Mouse (Mus musculus): ENCODE measurements around the gene Orc5. TPM values are rescaled to one million over a fixed set of nuclear protein-coding genes. Genes with fewer than 3 reads are reported as not detected.

Gene Orc5
- polyA plus RNA-seq, 1 experiment from 2014 or later = 54.8 TPM

DNA sequence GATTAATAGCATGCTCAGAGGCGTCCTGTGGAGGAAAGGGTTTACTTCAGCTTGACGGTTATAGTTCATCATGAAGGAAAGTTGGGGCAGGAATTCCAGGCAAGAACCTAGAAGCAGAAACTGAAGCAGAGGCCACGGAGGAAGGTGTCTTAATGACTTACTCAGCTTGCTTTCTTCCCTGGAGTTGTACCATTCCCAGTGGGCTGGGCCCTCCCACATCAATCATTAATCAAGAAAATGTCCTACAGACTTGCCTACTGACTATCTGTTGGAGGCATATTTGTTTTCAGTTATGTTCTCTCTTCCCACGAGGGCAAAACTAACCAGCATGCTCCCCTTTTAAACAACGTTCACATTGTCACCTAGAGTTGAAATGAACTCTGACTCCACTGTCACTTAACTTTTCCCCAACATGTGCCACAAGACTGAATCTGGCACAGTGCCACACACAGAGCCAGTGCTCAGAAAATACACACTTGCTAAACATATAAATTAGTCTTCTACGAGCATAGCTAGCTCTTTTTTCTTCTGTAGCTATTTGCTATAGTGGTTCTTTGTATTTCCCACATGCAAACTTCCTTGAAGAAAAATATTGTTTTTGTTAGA is 1.6 kb downstream of the Orc5 start:
- Histone ChIP-seq H3K4me1 (ENCODE audit: control insufficient read depth, insufficient read depth, low read length) (no peaks in the 10 kb centered on the region), H3K27ac (replicated peaks; ENCODE audit: low read depth, low read length) (no peak overlapping the region), H3K9me3 (ENCODE audit: control insufficient read depth, low read length) (no peaks in the 10 kb centered on the region), H3K4me2 (ENCODE audit: low read depth, severe bottlenecking) (no peak overlapping the region), H3K4me3 (ENCODE audit: low read depth, low read length) (no peak overlapping the region), H3K36me3 (ENCODE audit: control insufficient read depth, insufficient read depth, low read length) (no peaks in the 10 kb centered on the region; the same call in 1 of the 2 replicates), H3K27me3 (ENCODE audit: control insufficient read depth, insufficient read depth, low read length) (no peaks in the 10 kb centered on the region), H3K9ac (ENCODE audit: low read length) (no peak overlapping the region)
- DNase-seq (ENCODE audit: low spot score) = no peak
- 86% methylated on average over 6 of the region's 6 CpGs for WGBS
- ATAC-seq (ENCODE audit: insufficient number of reproducible peaks, low FRiP score, low TSS enrichment, low read depth) = no peak

GRCm38 (mm10) chr5:22546536-22546935 is 3.7 kb downstream of the Orc5 start:
- WGBS = 96% methylated on average over 5 of the region's 5 CpGs
- Histone ChIP-seq H3K27ac (replicated peaks; ENCODE audit: low read depth, low read length) (no peak overlapping the region), H3K4me1 (ENCODE audit: control insufficient read depth, insufficient read depth, low read length) (no peaks in the 10 kb centered on the region), H3K9ac (ENCODE audit: low read length) (no peak overlapping the region), H3K4me2 (ENCODE audit: low read depth, severe bottlenecking) (no peak overlapping the region), H3K9me3 (ENCODE audit: control insufficient read depth, low read length) (no peaks in the 10 kb centered on the region), H3K27me3 (ENCODE audit: control insufficient read depth, insufficient read depth, low read length) (no peaks in the 10 kb centered on the region), H3K4me3 (ENCODE audit: low read depth, low read length) (no peak overlapping the region), H3K36me3 (ENCODE audit: control insufficient read depth, insufficient read depth, low read length) (peaks cover 2% of the 10 kb centered on the region; the same call in 1 of the 2 replicates)
- DNase-seq (ENCODE audit: low spot score) (no peak), ATAC-seq (ENCODE audit: insufficient number of reproducible peaks, low FRiP score, low TSS enrichment, low read depth) (no peak)

DNA sequence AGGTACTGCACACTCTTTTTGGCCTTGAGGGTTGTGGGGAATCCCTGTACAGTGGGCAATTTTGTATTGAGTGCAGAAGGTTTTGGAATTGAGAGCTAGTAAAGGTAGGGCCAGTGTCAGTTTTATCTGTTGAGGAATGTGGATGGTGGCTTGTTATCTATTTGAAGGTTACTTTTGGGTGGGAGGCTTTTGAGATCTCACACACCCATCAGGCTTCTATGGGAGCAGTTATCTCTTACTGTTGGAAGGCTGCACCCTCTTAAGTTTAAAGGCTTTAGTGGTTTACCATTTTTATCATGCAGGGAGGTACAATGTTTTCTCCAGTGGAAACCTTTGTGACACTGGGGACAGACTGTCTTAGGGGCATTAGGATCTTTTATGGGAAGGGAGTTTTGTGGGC is 4.9 kb downstream of the Orc5 start:
- ATAC-seq (ENCODE audit: insufficient number of reproducible peaks, low FRiP score, low TSS enrichment, low read depth) = no peak
- no peaks in the 10 kb centered on the region for H3K9me3 ChIP-seq (ENCODE audit: control insufficient read depth, low read length)
- no peaks in the 10 kb centered on the region for H3K27me3 ChIP-seq (ENCODE audit: control insufficient read depth, insufficient read depth, low read length)
- no peak for DNase-seq (ENCODE audit: low spot score)
- no peak overlapping the region for H3K9ac ChIP-seq (ENCODE audit: low read length)
- H3K4me1 ChIP-seq (ENCODE audit: control insufficient read depth, insufficient read depth, low read length) = no peaks in the 10 kb centered on the region
- no peak overlapping the region for H3K4me2 ChIP-seq (ENCODE audit: low read depth, severe bottlenecking)
- H3K27ac ChIP-seq (replicated peaks; ENCODE audit: low read depth, low read length) = no peak overlapping the region
- H3K4me3 ChIP-seq (ENCODE audit: low read depth, low read length) = no peak overlapping the region
- peaks cover 2% of the 10 kb centered on the region; the same call in 1 of the 2 replicates for H3K36me3 ChIP-seq (ENCODE audit: control insufficient read depth, insufficient read depth, low read length)

- ATAC-seq (ENCODE audit: insufficient number of reproducible peaks, low FRiP score, low TSS enrichment, low read depth) = no peak
- peaks cover 2% of the 10 kb centered on the region; the same call in 1 of the 2 replicates for H3K36me3 ChIP-seq (ENCODE audit: control insufficient read depth, insufficient read depth, low read length)
Measured at GRCm38 (mm10) chr5:22542676-22543075, 7.6 kb downstream of the Orc5 start.

DNA sequence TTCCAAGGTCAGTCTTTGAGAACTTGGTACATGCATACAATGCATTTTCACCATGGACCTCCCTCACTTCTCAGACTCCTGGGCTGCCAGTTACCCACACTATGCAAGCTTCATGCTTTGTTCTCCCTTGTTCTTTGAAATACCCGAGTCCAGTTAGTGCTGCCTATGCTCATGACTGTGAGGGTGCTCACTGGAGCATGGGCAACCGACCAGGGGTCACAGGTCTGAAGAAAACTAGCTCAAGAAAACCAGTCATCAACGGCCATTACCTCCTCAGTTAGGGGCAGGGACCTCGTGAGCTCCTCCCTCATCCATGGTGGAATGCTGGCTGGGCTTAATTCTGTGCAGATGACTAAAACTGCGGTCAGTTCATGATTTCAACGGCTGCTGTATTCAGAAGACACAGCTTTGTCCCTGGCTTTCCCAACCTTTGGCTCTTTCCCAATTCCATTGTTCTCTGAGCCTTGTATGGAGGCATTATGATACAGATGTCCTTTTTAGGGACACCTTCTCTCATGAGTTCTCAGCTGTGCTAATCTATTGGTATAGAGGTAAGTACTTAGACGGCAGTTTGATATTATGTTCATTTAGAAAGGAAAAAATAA is 11.1 kb downstream of the Orc5 start:
- Histone ChIP-seq H3K4me1 (ENCODE audit: control insufficient read depth, insufficient read depth, low read length) (no peaks in the 10 kb centered on the region), H3K27ac (replicated peaks; ENCODE audit: low read depth, low read length) (no peak overlapping the region), H3K9me3 (ENCODE audit: control insufficient read depth, low read length) (no peaks in the 10 kb centered on the region), H3K4me2 (ENCODE audit: low read depth, severe bottlenecking) (no peak overlapping the region), H3K4me3 (ENCODE audit: low read depth, low read length) (no peak overlapping the region), H3K9ac (ENCODE audit: low read length) (no peak overlapping the region), H3K36me3 (ENCODE audit: control insufficient read depth, insufficient read depth, low read length) (peaks cover 2% of the 10 kb centered on the region; the same call in 1 of the 2 replicates), H3K27me3 (ENCODE audit: control insufficient read depth, insufficient read depth, low read length) (no peaks in the 10 kb centered on the region)
- DNase-seq (ENCODE audit: low spot score) = no peak
- 91% methylated on average over 7 of the region's 7 CpGs for WGBS
- no peak for ATAC-seq (ENCODE audit: insufficient number of reproducible peaks, low FRiP score, low TSS enrichment, low read depth)

More at GRCm38 (mm10) chr5:22542676-22543075, 7.6 kb downstream of the Orc5 start:
- Histone ChIP-seq H3K27me3 (ENCODE audit: control insufficient read depth, insufficient read depth, low read length) (no peaks in the 10 kb centered on the region), H3K4me3 (ENCODE audit: low read depth, low read length) (no peak overlapping the region), H3K9ac (ENCODE audit: low read length) (no peak overlapping the region), H3K27ac (replicated peaks; ENCODE audit: low read depth, low read length) (no peak overlapping the region), H3K4me2 (ENCODE audit: low read depth, severe bottlenecking) (no peak overlapping the region), H3K4me1 (ENCODE audit: control insufficient read depth, insufficient read depth, low read length) (no peaks in the 10 kb centered on the region), H3K9me3 (ENCODE audit: control insufficient read depth, low read length) (no peaks in the 10 kb centered on the region)
- WGBS = 99% methylated on average over 2 of the region's 2 CpGs
- DNase-seq (ENCODE audit: low spot score) = no peak

DNA sequence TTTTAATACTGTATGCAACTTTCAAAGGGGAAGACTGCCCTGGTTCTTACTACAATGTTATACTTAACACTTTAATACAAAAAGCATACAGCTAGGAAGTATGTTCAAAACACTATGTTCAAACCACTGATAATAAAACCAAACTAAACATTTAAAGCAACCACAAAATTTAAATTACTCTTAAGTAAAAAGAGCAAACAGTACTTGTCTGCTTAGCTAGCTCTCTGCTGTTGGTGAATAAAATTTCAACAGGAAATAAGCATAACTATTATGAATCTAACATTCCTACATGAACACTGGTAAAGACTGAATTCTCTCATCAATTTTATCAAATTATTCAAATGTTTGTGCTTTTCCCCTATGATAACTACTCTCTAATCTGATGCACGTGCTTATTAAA is 13.5 kb downstream of the Orc5 start:
- WGBS = 94% methylated on average over 1 of the region's 1 CpGs
- DNase-seq (ENCODE audit: low spot score) (no peak), ATAC-seq (ENCODE audit: insufficient number of reproducible peaks, low FRiP score, low TSS enrichment, low read depth) (no peak)
- H3K4me2 ChIP-seq (ENCODE audit: low read depth, severe bottlenecking) = no peak overlapping the region
- no peaks in the 10 kb centered on the region for H3K4me1 ChIP-seq (ENCODE audit: control insufficient read depth, insufficient read depth, low read length)
- no peak overlapping the region for H3K4me3 ChIP-seq (ENCODE audit: low read depth, low read length)
- no peaks in the 10 kb centered on the region for H3K27me3 ChIP-seq (ENCODE audit: control insufficient read depth, insufficient read depth, low read length)
- no peak overlapping the region for H3K9ac ChIP-seq (ENCODE audit: low read length)
- H3K36me3 ChIP-seq (ENCODE audit: control insufficient read depth, insufficient read depth, low read length) = peaks cover 2% of the 10 kb centered on the region; the same call in 1 of the 2 replicates
- H3K27ac ChIP-seq (replicated peaks; ENCODE audit: low read depth, low read length) = no peak overlapping the region
- no peaks in the 10 kb centered on the region for H3K9me3 ChIP-seq (ENCODE audit: control insufficient read depth, low read length)

GRCm38 (mm10) chr5:22532571-22532970 is 17.7 kb downstream of the Orc5 start:
- H3K4me2 ChIP-seq (ENCODE audit: low read depth, severe bottlenecking) = no peak overlapping the region
- H3K4me1 ChIP-seq (ENCODE audit: control insufficient read depth, insufficient read depth, low read length) = no peaks in the 10 kb centered on the region
- no peaks in the 10 kb centered on the region; the same call in 1 of the 2 replicates for H3K36me3 ChIP-seq (ENCODE audit: control insufficient read depth, insufficient read depth, low read length)
- no peak for ATAC-seq (ENCODE audit: insufficient number of reproducible peaks, low FRiP score, low TSS enrichment, low read depth)
- H3K9ac ChIP-seq (ENCODE audit: low read length) = no peak overlapping the region
- DNase-seq (ENCODE audit: low spot score) = no peak
- no peaks in the 10 kb centered on the region for H3K9me3 ChIP-seq (ENCODE audit: control insufficient read depth, low read length)
- H3K4me3 ChIP-seq (ENCODE audit: low read depth, low read length) = no peak overlapping the region
- no peaks in the 10 kb centered on the region for H3K27me3 ChIP-seq (ENCODE audit: control insufficient read depth, insufficient read depth, low read length)
- WGBS = 84% methylated on average over 5 of the region's 5 CpGs
- no peak overlapping the region for H3K27ac ChIP-seq (replicated peaks; ENCODE audit: low read depth, low read length)

DNA sequence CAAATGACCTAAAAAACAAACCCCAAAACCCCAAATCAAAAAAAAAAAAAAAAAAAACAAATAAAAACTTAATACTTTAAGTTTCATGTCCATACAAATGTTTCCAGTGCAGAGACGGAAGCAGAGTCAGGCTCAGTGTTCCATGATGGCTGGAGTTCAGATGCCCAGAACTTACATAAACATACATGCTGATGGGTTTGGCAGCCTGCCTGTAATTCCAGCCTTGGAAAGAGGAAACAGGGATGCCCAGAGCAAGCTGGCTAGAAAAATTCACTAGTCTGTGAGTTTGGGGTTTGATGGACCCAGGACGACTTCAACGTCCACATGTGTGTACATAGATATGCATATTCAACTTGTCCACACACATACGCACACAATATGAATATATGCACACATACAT is 27.6 kb downstream of the Orc5 start:
- no peak overlapping the region for H3K9ac ChIP-seq (ENCODE audit: low read length)
- H3K4me3 ChIP-seq (ENCODE audit: low read depth, low read length) = no peak overlapping the region
- H3K27me3 ChIP-seq (ENCODE audit: control insufficient read depth, insufficient read depth, low read length) = no peaks in the 10 kb centered on the region
- no peaks in the 10 kb centered on the region; the same call in 1 of the 2 replicates for H3K36me3 ChIP-seq (ENCODE audit: control insufficient read depth, insufficient read depth, low read length)
- no peaks in the 10 kb centered on the region for H3K9me3 ChIP-seq (ENCODE audit: control insufficient read depth, low read length)
- ATAC-seq (ENCODE audit: insufficient number of reproducible peaks, low FRiP score, low TSS enrichment, low read depth) (no peak), DNase-seq (ENCODE audit: low spot score) (no peak)
- no peak overlapping the region for H3K4me2 ChIP-seq (ENCODE audit: low read depth, severe bottlenecking)
- no peak overlapping the region for H3K27ac ChIP-seq (replicated peaks; ENCODE audit: low read depth, low read length)
- H3K4me1 ChIP-seq (ENCODE audit: control insufficient read depth, insufficient read depth, low read length) = no peaks in the 10 kb centered on the region
- WGBS = 95% methylated on average over 4 of the region's 4 CpGs
